Mouse (Mus musculus): ENCODE measurements at regions not wholly inside any gene's neighbourhood (a gene's known extent, or its start where the extent isn't known, plus 50 kb on each side); places are given as distances from the start of the nearest gene placed in this dataset.
A peak's percentile ranks its signal among the peaks of the same experiment; 100 is the strongest.

GRCm38 (mm10) chr3:61486808-61487389 lies 121.1 kb upstream of the B430305J03Rik start:
- Histone ChIP-seq H3K4me3 (ENCODE audit: insufficient read depth, low read length) (no peak overlapping the region), H3K27ac (ENCODE audit: insufficient read depth, low read length) (0 out of 2 replicates have a peak overlapping the region, but pooled peaks have one; percentile 25), H3K4me1 (ENCODE audit: control insufficient read depth, insufficient read depth, low read length) (peaks cover 3% of the 10 kb centered on the region; the same call in 1 of the 2 replicates)
- TF ChIP-seq POLR2A (IDR thresholded peaks at IDR 0.05; ENCODE audit: extremely low read depth, insufficient read depth, low read length) (no peak), CTCF (IDR thresholded peaks at IDR 0.05; ENCODE audit: extremely low read depth, insufficient read depth, low read length) (no peak)

DNA sequence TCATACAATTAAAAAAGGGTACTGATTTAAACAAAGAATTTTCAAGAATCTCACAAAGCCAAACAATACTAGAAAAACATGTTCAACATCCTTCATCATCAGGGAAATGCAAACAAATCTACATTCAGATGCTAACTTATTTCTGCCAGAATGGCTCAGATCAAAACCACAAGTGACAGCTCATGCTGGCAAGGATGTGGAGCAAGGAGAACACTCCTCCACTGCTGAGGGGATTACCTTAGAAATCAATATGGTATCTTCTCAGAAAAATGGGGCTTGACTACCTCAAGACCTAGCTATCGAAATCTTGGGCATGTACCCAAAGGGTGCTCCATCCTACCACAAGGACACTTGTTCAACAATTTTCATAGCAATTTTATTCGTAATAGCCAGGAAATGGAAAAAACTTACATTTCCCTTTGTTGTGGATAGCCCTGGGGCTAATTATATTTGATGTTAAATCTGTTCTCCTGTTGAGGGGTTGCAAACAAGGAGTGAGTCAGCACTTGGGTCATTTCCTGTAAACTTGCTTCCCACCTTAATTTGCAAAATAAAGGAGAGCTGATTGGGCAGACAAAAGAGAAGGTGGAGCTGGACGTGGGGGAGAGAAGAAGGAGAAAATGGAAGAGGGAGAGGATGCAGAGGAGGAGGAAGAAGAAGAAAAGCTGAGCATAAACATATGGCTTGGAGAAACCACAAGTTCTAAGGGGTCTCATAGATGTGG lies 113.3 kb upstream of the B430305J03Rik start:
- H3K4me1 ChIP-seq (ENCODE audit: control insufficient read depth, insufficient read depth, low read length) = no peaks in the 10 kb centered on the region
- TF ChIP-seq CTCF (IDR thresholded peaks at IDR 0.05; ENCODE audit: extremely low read depth, insufficient read depth, low read length) (no peak), POLR2A (IDR thresholded peaks at IDR 0.05; ENCODE audit: extremely low read depth, insufficient read depth, low read length) (no peak)
- H3K4me3 ChIP-seq (ENCODE audit: insufficient read depth, low read length) = no peak overlapping the region
- no peak overlapping the region for H3K27ac ChIP-seq (ENCODE audit: insufficient read depth, low read length)

GRCm38 (mm10) chr3:61475018-61475417 lies 109.3 kb upstream of the B430305J03Rik start:
- no peak overlapping the region for H3K4me3 ChIP-seq (ENCODE audit: insufficient read depth, low read length)
- H3K27ac ChIP-seq (ENCODE audit: insufficient read depth, low read length) = no peak overlapping the region
- H3K4me1 ChIP-seq (ENCODE audit: control insufficient read depth, insufficient read depth, low read length) = no peaks in the 10 kb centered on the region
- TF ChIP-seq POLR2A (IDR thresholded peaks at IDR 0.05; ENCODE audit: extremely low read depth, insufficient read depth, low read length) (no peak), CTCF (IDR thresholded peaks at IDR 0.05; ENCODE audit: extremely low read depth, insufficient read depth, low read length) (no peak)

DNA sequence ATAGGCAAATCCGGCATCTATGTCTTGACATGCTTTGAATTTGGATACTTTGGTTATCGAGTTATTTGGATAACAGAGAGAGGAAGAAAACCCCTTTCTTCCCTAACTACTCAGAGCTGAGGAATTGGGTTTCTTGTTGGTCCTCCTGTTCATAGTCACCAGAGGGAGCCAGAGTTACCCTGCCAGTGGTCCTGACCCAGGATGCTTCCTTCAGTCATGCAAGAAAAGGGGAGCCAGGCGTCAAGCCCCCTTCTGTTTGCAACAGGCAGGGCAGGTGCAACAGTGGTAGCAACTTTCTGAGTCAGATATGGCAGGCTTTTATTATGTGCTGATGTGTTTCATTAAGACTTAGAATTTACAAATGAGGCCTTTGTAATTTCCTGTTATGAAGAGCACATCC lies 101.4 kb upstream of the B430305J03Rik start:
- TF ChIP-seq CTCF (IDR thresholded peaks at IDR 0.05; ENCODE audit: extremely low read depth, insufficient read depth, low read length) (peak; percentile 47), POLR2A (IDR thresholded peaks at IDR 0.05; ENCODE audit: extremely low read depth, insufficient read depth, low read length) (no peak)
- H3K4me3 ChIP-seq (ENCODE audit: insufficient read depth, low read length) = no peak overlapping the region
- H3K27ac ChIP-seq (ENCODE audit: insufficient read depth, low read length) = no peak overlapping the region
- H3K4me1 ChIP-seq (ENCODE audit: control insufficient read depth, insufficient read depth, low read length) = no peaks in the 10 kb centered on the region

- no peak overlapping the region for H3K27ac ChIP-seq (ENCODE audit: insufficient read depth, low read length)
Measured at GRCm38 (mm10) chr3:61466641-61467040, 100.9 kb upstream of the B430305J03Rik start.

DNA sequence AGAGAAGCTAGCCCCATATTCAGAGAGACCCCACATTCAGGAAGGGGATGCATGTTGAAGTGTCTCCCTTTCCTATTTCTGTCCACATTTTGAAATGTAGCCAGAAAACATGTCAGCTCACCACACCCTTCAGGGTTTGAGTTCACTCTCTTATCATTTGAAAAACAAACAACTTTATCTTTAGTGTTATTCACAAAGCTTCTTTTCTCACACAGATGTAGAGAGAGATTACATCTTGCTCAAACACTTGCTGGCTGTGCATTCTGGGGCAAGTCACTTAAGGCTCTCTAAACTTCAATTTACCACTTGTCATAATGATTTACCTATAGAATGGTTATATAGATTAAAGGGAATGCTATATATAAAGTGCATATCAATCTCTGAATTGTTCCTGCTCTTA lies 94.3 kb upstream of the B430305J03Rik start:
- H3K4me1 ChIP-seq (ENCODE audit: control insufficient read depth, insufficient read depth, low read length) = no peaks in the 10 kb centered on the region
- TF ChIP-seq CTCF (IDR thresholded peaks at IDR 0.05; ENCODE audit: extremely low read depth, insufficient read depth, low read length) (no peak), POLR2A (IDR thresholded peaks at IDR 0.05; ENCODE audit: extremely low read depth, insufficient read depth, low read length) (no peak)
- H3K4me3 ChIP-seq (ENCODE audit: insufficient read depth, low read length) = no peak overlapping the region
- H3K27ac ChIP-seq (ENCODE audit: insufficient read depth, low read length) = no peak overlapping the region

More at GRCm38 (mm10) chr3:61466641-61467040, 100.9 kb upstream of the B430305J03Rik start:
- Histone ChIP-seq H3K4me1 (ENCODE audit: control insufficient read depth, insufficient read depth, low read length) (no peaks in the 10 kb centered on the region), H3K4me3 (ENCODE audit: insufficient read depth, low read length) (no peak overlapping the region)
- no peak for TF ChIP-seq CTCF (IDR thresholded peaks at IDR 0.05; ENCODE audit: extremely low read depth, insufficient read depth, low read length)
- no peak for TF ChIP-seq POLR2A (IDR thresholded peaks at IDR 0.05; ENCODE audit: extremely low read depth, insufficient read depth, low read length)

DNA sequence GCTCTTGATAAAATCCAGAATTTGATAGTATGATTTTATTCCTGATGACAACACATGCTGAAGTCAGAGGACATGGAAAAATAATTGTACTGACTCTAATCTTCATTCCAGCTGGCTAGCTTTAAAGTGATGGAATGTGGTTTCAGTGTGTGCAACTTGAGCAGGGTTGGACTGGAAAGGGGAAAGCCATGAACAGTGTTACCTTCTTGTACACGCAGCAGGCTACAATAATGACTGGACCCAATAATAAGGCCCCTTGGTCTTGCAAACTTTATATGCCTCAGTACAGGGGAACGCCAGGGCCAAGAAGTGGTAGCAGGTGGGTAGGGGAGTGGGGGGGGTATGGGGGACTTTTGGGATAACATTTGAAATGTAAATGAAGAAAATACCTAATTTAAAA lies 90.8 kb upstream of the B430305J03Rik start:
- TF ChIP-seq POLR2A (IDR thresholded peaks at IDR 0.05; ENCODE audit: extremely low read depth, insufficient read depth, low read length) (no peak), CTCF (IDR thresholded peaks at IDR 0.05; ENCODE audit: extremely low read depth, insufficient read depth, low read length) (no peak)
- H3K27ac ChIP-seq (ENCODE audit: insufficient read depth, low read length) = no peak overlapping the region
- H3K4me3 ChIP-seq (ENCODE audit: insufficient read depth, low read length) = no peak overlapping the region
- H3K4me1 ChIP-seq (ENCODE audit: control insufficient read depth, insufficient read depth, low read length) = no peaks in the 10 kb centered on the region

DNA sequence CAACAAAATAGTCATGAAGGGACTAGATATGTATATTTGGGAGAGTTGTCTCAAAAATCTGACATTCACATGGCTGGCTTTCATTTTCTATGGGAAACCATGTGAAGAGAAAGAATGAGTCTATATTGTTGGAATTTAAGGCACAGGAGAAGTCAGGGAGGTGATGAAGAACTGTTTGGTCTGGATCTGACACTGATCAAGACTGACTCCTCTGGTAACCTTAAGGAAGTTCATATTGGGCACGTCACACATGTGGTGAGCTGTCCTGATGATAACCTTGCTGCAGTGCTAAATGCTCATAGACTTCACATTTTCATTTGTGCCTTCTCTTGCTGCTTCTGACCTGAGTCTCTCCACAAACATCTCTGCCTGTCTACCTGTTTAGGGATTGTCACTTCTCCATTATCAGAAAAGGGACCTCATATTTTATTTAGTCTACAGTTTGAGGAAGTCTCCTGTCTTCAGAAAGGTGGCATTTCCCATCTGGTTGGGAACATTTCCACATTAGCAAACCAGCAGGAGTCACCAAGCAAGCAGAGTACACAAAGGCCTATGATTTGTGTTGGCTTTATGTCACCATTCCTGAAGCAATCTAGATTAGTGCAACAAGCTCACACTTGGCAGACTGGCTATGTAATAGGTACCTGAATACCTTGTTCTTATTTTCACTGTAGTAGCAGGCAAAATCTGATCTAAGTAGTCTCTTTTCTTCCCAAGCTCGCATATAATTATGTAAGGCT lies 76.4 kb upstream of the B430305J03Rik start:
- TF ChIP-seq CTCF (IDR thresholded peaks at IDR 0.05; ENCODE audit: extremely low read depth, insufficient read depth, low read length) = no peak
- no peak for TF ChIP-seq POLR2A (IDR thresholded peaks at IDR 0.05; ENCODE audit: extremely low read depth, insufficient read depth, low read length)
- Histone ChIP-seq H3K4me3 (ENCODE audit: insufficient read depth, low read length) (no peak overlapping the region), H3K27ac (ENCODE audit: insufficient read depth, low read length) (no peak overlapping the region), H3K4me1 (ENCODE audit: control insufficient read depth, insufficient read depth, low read length) (no peaks in the 10 kb centered on the region)

DNA sequence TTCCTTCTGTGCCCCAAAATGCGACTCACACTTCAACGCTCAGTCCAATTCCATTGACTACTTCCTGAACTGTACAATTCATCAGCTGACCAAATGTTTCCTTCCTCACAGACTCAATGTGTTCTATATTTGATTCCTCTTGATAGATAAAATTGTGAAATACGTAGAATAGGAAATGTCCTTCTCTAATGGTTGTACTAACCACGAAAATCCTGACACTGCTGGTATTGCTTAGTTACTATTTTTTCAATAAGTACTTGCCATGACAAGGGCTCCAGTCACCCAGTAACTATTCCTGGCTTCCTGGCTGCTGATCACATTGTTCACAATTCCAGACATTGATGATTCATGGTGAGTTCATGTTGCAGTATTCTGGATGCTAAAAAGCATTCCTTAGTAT lies 75.7 kb upstream of the B430305J03Rik start:
- Histone ChIP-seq H3K4me3 (ENCODE audit: insufficient read depth, low read length) (no peak overlapping the region), H3K27ac (ENCODE audit: insufficient read depth, low read length) (no peak overlapping the region), H3K4me1 (ENCODE audit: control insufficient read depth, insufficient read depth, low read length) (no peaks in the 10 kb centered on the region)
- TF ChIP-seq POLR2A (IDR thresholded peaks at IDR 0.05; ENCODE audit: extremely low read depth, insufficient read depth, low read length) (no peak), CTCF (IDR thresholded peaks at IDR 0.05; ENCODE audit: extremely low read depth, insufficient read depth, low read length) (no peak)

All from cortical plate, adult 2 months (tissue).